Mouse (Mus musculus) megakaryocyte, embryonic 14.5 days (primary cell): ENCODE data around the gene Col3a1. TPM values are rescaled to one million over a fixed set of nuclear protein-coding genes. Genes with fewer than 3 reads are reported as not detected.

Source experiments
- H3K27me3 ChIP-seq: replicated peaks from 2 replicates; pipeline ENCODE3; 2012; ENCODE audit warnings: inconsistent platforms
- H3K36me3 ChIP-seq: replicated peaks from 2 replicates; pipeline ENCODE3; 2012; ENCODE audit warnings: low read length, inconsistent platforms, mixed read lengths
- H3K4me1 ChIP-seq: 2 replicates; pipeline ENCODE4 v1.6.1; 2012; ENCODE audit warnings: inconsistent platforms
- H3K4me3 ChIP-seq: replicated peaks from 2 replicates; pipeline ENCODE3; 2012; ENCODE audit warnings: moderate library complexity, mild to moderate bottlenecking, inconsistent platforms
- H3K9me3 ChIP-seq: 2 replicates; pipeline ENCODE4 v1.6.1; 2012; ENCODE audit warnings: inconsistent platforms
- FLI1 ChIP-seq: IDR thresholded peaks from 2 replicates; pipeline ENCODE4 v1.6.1; 2012; ENCODE audit warnings: low read length, inconsistent platforms, mixed read lengths
- GATA1 ChIP-seq: IDR thresholded peaks from 3 replicates; pipeline ENCODE4 v1.6.1; 2012; ENCODE audit warnings: mixed read lengths, low read length, inconsistent platforms, borderline replicate concordance
- polyA plus RNA-seq: library from polyadenylated mRNA; stranded (reverse); fragments of >175 nt; gene quantifications from 2 replicates; pipeline ENCODE4 v1.2.3, GENCODE M21; 2012; ENCODE audit warnings: low replicate concordance; ENCODE audit not compliant: insufficient read depth

The Col3a1 gene
- not detected in 2 replicates for polyA plus RNA-seq

DNA sequence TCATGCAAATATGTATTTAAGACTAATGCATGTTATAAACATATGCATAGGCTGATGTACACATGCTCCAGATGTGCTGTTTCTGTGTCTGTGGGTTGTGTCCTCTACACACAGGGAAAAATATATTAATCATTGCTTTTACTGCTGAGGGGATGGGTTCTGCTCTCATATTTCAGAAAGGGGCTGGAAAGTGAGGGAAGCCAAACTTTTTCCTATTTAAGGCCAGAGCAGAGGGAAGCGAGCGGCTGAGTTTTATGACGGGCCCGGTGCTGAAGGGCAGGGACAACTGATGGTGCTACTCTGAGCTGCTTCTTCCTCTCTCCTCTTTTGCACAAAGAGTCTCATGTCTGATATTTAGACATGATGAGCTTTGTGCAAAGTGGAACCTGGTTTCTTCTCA is at the start of gene Col3a1:
Gene Col3a1, plus strand, starts transcription at position 151 of the 400 bp plus-strand sequence.
- TF ChIP-seq GATA1 (no peak), FLI1 (no peak)

DNA sequence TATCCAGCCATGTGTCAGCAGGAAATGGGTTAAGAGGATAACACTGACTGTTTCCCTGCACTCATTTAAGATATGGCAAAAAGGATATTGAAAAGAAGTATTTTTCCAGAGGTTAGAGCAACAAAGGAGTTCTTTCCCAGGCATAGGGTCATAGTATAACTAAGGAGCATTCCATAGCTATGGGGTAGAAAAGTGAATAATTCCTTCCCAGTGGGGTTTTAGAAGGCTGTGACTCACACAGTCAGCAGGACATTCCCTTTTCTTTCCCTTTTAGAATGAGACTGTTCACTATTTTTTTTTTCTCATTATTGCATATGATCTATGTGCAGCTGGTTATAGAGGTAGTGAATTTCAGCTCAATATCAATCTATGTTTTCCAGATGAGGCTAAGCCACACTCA is 41.9 kb upstream of the Col3a1 start:
- no peaks in the 10 kb centered on the region for H3K36me3 ChIP-seq
- no peaks in the 10 kb centered on the region for H3K4me1 ChIP-seq
- no peaks in the 10 kb centered on the region for H3K9me3 ChIP-seq
- TF ChIP-seq GATA1 (no peak), FLI1 (no peak)
- no peaks in the 10 kb centered on the region for H3K27me3 ChIP-seq
- H3K4me3 ChIP-seq = no peak overlapping the region

More for the DNA sequence above, at the start of gene Col3a1:
- H3K36me3 ChIP-seq = no peaks in the 10 kb centered on the region
- H3K4me1 ChIP-seq = no peaks in the 10 kb centered on the region
- H3K27me3 ChIP-seq = no peaks in the 10 kb centered on the region
- no peaks in the 10 kb centered on the region for H3K9me3 ChIP-seq
- H3K4me3 ChIP-seq = no peak within 1 kb of the TSS

DNA sequence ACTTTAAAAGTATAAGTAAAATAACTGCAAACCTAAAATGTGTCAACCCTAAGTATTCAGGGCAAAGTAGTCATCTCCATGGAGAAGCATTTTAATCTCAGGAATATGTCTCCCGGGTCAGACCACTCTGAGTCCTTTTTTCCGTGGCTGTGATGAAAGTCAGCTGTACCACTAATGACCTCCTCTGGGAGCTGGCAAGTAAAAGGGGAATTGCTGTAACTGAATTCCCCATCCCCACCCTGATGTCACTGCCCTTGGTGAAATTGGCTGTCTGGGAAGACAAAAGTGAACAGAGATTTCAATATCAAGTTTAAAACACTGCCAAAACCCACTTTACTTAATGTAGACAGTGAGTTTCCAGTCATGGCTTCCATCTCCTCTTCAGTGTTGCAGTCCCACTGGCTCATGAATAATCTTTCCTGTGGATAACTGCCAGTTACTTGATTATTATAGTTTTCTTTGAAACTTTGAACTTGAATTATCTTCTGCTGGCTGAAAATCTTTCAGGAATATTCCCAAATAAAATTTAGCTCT is 35.3 kb upstream of the Col3a1 start:
- Histone ChIP-seq H3K27me3 (no peaks in the 10 kb centered on the region), H3K4me3 (no peak overlapping the region), H3K4me1 (no peaks in the 10 kb centered on the region), H3K36me3 (no peaks in the 10 kb centered on the region), H3K9me3 (peaks cover 7% of the 10 kb centered on the region)
- TF ChIP-seq FLI1 = no peak
- TF ChIP-seq GATA1 = no peak

DNA sequence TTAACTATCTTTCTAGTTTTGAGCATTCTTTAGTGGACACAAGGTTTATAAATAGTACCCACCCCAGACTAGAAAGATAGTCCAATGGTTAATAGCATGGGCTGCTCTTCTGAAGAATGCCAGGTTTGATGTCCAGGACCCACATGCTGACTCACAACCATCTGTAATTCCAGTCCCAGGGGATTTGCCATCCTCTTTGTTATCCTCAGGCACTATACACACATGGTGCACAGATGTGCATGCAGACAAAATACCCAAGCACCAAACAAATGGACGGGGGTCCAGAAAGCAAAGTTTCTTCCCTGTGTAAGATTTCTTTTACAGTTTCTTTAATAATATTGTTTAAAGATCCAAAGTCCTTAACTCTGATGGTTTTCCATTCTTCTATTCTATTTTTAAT is 23.4 kb upstream of the Col3a1 start:
- Histone ChIP-seq H3K4me1 (no peaks in the 10 kb centered on the region), H3K4me3 (no peak overlapping the region), H3K36me3 (no peaks in the 10 kb centered on the region), H3K27me3 (no peaks in the 10 kb centered on the region), H3K9me3 (no peaks in the 10 kb centered on the region)
- TF ChIP-seq FLI1 = no peak
- TF ChIP-seq GATA1 = no peak

DNA sequence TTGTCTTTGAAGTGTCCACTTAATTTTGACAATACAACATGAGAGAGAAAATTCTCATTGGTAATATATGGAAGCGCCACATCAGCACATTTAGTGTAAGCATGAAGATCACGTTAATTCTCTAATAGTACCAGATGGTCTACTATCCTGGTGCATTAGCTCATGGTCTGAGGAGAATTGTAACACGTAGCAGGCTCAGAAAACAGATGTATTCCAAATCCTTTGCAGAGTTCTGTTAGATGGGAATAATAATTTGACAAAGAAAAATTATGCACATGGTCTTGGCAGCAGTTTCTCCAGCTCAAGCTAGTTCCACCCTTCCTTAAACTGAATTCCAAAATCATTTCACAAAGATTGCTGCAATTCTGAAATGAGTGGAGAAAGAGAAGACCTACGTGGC is 21.3 kb upstream of the Col3a1 start:
- TF ChIP-seq FLI1 (no peak), GATA1 (no peak)
- Histone ChIP-seq H3K4me1 (no peaks in the 10 kb centered on the region), H3K27me3 (no peaks in the 10 kb centered on the region), H3K36me3 (no peaks in the 10 kb centered on the region), H3K9me3 (no peaks in the 10 kb centered on the region), H3K4me3 (no peak overlapping the region)

DNA sequence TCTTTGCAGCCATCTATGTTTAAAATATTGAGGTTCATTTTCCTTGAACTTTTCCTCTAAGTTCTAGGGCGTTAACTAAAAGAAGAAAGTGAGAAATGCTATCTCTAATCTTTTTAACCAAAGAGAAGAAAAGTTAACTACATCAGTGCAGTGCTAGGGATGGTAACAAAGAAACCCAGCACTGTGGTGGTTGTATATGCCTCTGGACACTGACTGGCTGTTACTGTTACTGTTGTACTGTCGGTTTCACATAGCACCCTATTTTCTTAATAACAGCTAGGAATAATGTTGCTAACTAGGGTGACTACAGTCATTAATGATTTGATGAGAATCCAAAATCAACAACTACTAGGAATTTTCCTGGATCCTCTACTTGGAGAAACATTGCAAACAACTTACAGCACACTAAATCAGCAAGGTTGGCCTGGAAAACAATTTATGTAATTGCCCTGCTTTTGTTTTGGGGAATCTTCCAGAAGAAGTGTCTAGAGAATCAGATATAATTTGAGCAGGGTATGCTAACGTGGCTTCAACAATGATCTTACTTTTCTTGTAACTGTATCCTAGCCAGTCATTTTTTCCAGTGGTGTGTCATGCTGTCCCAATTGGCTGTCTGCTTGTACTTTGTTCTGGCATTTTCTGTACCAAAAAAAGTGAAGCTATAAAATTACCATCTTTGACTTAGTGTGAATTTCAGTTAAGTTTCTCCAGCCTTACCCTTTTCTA is 11.8 kb upstream of the Col3a1 start:
- H3K36me3 ChIP-seq = no peaks in the 10 kb centered on the region
- H3K4me3 ChIP-seq = no peak overlapping the region
- H3K9me3 ChIP-seq = no peaks in the 10 kb centered on the region
- H3K4me1 ChIP-seq = no peaks in the 10 kb centered on the region
- no peak for TF ChIP-seq GATA1
- no peak for TF ChIP-seq FLI1
- no peaks in the 10 kb centered on the region for H3K27me3 ChIP-seq

- Histone ChIP-seq H3K27me3 (no peaks in the 10 kb centered on the region), H3K4me1 (no peaks in the 10 kb centered on the region), H3K36me3 (no peaks in the 10 kb centered on the region), H3K4me3 (no peak overlapping the region), H3K9me3 (no peaks in the 10 kb centered on the region)
- no peak for TF ChIP-seq GATA1
These were observed 7.1 kb upstream of the Col3a1 start for GRCm38 (mm10) chr1:45304273-45304672.

- H3K4me3 ChIP-seq = no peak overlapping the region
- no peak for TF ChIP-seq GATA1
- TF ChIP-seq FLI1 = no peak
- no peaks in the 10 kb centered on the region for H3K36me3 ChIP-seq
- no peaks in the 10 kb centered on the region for H3K27me3 ChIP-seq
- H3K4me1 ChIP-seq = no peaks in the 10 kb centered on the region
- H3K9me3 ChIP-seq = no peaks in the 10 kb centered on the region
These were observed 2.3 kb upstream of the Col3a1 start for GRCm38 (mm10) chr1:45309015-45309414.

GRCm38 (mm10) chr1:45311962-45312361 is 624 bp downstream of the Col3a1 start:
- Histone ChIP-seq H3K4me3 (no peak overlapping the region), H3K9me3 (no peaks in the 10 kb centered on the region), H3K27me3 (no peaks in the 10 kb centered on the region), H3K4me1 (no peaks in the 10 kb centered on the region), H3K36me3 (no peaks in the 10 kb centered on the region)
- TF ChIP-seq FLI1 (no peak), GATA1 (no peak)

DNA sequence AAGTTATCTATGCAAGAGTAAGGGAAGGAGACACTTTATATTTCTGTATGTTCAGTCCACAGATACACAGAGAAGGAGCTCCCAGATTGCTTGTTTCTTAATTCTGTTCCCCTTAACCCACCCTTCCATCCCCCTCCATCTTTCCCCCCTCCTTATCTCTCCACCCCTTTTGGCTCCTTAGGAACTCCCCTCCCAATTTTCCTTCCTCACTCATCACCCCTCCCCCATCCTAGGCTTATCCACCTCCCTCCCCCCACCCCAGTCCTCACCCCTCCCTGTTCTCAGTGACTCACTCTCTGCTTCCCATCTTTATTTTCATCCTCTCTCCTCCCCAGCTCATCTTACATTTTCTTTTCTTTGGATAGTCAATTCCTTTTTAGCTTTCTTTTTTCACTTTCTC is 1.5 kb downstream of the Col3a1 start:
- H3K9me3 ChIP-seq = no peaks in the 10 kb centered on the region
- H3K4me3 ChIP-seq = no peak overlapping the region
- TF ChIP-seq FLI1 (no peak), GATA1 (no peak)
- H3K27me3 ChIP-seq = no peaks in the 10 kb centered on the region
- H3K36me3 ChIP-seq = no peaks in the 10 kb centered on the region
- no peaks in the 10 kb centered on the region for H3K4me1 ChIP-seq

DNA sequence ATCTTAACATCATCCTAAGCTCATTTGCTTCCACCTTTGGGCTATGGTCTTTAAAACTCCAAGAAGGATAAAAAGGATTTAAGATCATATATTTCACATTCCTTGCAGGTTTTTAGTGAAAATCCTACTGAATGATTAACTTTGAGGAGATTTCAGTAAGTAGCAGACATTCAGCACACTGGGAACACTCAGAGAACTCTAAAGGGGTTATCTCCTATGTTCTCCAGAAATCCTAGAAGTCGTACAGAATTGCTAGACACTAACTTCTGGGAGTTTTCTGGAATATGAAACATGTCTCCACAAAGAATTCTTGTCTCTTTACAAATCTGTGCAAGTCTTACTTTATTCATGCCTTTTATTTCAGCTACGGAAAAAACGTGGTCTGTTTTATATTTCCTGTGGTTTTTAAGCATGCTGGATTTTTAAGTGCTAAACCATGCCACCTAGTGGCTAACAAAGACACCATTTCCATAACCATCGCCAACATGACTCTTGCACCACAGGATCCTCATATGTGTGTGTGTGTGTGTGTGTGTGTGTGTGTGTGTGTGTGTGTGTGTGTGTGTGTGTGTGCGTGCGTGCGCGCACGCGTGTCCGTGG is 2.5 kb downstream of the Col3a1 start:
- no peaks in the 10 kb centered on the region for H3K36me3 ChIP-seq
- no peaks in the 10 kb centered on the region for H3K9me3 ChIP-seq
- no peaks in the 10 kb centered on the region for H3K27me3 ChIP-seq
- TF ChIP-seq FLI1 (no peak), GATA1 (no peak)
- H3K4me3 ChIP-seq = no peak overlapping the region
- H3K4me1 ChIP-seq = no peaks in the 10 kb centered on the region
